Mouse (Mus musculus): ENCODE measurements around the gene Smarcd2.

DNA sequence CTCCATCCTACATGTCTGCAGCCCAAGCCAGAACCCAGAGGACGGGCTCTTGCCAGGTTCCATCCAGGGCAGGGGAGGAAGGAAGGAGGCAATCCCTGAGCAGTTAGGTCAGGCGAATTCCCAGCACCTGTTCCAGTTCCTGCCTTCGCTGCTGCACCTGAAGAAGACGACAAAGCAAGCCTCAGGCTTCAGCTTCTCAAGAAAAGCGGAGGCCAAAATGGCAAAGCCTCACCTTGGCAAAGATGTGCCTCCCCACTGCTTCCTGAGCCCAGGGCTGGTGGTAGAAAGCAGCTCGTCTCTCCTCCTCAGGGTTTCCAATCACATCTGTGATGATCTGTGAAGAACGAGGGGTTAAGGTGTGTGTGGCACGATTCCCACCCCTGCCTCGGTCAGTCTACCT is 8.8 kb downstream of the Smarcd2 start:
- TF ChIP-seq POLR2A (IDR thresholded peaks at IDR 0.05; ENCODE audit: borderline replicate concordance, control insufficient read depth, low read depth, low read length) (no peak), CTCF (IDR thresholded peaks at IDR 0.05; ENCODE audit: control insufficient read depth, insufficient read depth, low read length) (no peak)

All from bone marrow, adult 2 months (tissue).